Mouse (Mus musculus): ENCODE measurements around the gene Hcar2. TPM values are rescaled to one million over a fixed set of nuclear protein-coding genes. Genes with fewer than 3 reads are reported as not detected.

The Hcar2 gene
- total RNA-seq, 1 experiment from 2014 or later, result 9.5 TPM

DNA sequence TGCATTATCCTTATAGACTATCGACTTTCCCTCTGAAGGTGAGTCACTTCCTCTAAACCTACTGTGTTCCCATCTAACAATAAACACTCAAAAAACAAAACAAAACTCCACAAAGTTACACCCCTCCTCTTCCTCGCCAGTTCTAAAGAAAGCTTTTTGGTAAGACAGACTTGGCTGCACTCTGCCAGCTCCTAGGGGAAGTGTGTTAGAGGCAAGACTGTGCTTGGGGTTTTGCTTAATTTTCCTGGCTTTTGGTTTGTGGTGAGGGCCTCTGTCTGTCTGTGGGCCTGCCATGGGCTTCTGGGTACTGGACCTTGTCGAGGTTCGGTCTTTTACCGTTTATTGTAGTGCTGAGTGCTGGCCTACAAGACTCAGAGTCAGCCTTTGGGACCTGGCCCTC lies 8.9 kb upstream of the Hcar2 start:
- ATAC-seq (replicated peaks in 1 of 2; ENCODE audit: insufficient read depth in 1 of 2, low FRiP score in 2 of 2, low TSS enrichment in 1 of 2, low read depth in 1 of 2, poor library complexity in 2 of 2, severe bottlenecking in 2 of 2), result no peak

DNA sequence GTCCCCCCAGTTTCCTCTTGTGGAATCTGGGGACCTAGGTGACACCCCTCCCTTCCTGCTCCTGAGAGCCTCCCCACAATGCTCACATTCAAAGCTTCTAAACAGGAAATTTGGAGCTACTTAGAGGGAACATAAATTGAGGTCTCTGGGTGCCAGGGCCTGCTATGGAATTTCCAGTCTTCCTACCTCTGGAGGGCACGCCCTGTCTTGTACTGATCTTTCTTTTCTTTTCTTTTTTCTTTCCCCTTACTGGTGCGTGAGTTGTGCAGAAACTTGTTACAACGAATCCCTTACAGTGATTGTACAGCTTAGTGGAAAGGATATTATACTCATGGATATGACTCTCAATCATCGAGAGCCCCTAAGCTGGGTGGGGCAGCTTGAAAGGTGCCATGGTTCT lies 4.3 kb upstream of the Hcar2 start:
- ATAC-seq (replicated peaks in 1 of 2; ENCODE audit: insufficient read depth in 1 of 2, low FRiP score in 2 of 2, low TSS enrichment in 1 of 2, low read depth in 1 of 2, poor library complexity in 2 of 2, severe bottlenecking in 2 of 2), result no peak

DNA sequence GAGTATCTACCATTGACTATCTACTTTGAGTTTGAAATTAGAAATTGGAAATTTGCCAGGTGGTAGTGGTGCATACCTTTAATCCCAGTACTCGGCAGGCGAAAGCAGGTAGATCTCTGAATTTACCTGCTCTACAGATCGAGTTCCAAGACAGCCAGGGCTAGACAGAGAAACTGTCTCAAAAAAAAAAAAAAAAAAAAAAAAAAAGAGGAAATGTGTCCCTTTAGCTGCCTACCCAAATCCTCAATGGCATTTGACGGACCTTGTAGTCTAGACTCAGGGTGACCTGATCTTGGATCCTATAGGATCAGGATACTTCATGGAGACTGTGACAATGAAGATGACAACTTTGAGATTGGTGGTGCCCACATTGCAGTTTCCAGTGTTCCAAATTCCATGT lies 1.2 kb upstream of the Hcar2 start:
- ATAC-seq (replicated peaks in 1 of 2; ENCODE audit: insufficient read depth in 1 of 2, low FRiP score in 2 of 2, low TSS enrichment in 1 of 2, low read depth in 1 of 2, poor library complexity in 2 of 2, severe bottlenecking in 2 of 2), result no peak

DNA sequence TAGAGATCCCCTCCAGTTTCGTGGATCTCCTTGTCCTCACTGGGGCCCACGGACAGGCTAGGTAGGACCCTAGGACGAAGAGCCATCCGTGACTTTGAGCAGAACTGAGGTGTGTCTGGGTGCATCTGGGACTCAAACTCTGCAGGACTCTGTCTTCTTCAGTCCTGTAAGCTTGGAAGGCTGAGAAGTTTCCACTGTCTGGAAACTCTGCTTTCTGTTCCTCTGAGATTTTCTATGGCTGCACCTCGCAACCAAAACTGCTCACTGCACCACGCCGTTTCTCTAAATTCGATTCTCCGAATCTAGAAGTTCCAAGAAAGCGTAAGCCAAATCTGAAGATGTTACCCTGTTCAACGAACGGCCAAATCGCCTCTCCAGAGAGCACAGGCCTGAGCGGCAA lies 1.4 kb downstream of the Hcar2 start:
- ATAC-seq (replicated peaks in 1 of 2; ENCODE audit: insufficient read depth in 1 of 2, low FRiP score in 2 of 2, low TSS enrichment in 1 of 2, low read depth in 1 of 2, poor library complexity in 2 of 2, severe bottlenecking in 2 of 2), result no peak

DNA sequence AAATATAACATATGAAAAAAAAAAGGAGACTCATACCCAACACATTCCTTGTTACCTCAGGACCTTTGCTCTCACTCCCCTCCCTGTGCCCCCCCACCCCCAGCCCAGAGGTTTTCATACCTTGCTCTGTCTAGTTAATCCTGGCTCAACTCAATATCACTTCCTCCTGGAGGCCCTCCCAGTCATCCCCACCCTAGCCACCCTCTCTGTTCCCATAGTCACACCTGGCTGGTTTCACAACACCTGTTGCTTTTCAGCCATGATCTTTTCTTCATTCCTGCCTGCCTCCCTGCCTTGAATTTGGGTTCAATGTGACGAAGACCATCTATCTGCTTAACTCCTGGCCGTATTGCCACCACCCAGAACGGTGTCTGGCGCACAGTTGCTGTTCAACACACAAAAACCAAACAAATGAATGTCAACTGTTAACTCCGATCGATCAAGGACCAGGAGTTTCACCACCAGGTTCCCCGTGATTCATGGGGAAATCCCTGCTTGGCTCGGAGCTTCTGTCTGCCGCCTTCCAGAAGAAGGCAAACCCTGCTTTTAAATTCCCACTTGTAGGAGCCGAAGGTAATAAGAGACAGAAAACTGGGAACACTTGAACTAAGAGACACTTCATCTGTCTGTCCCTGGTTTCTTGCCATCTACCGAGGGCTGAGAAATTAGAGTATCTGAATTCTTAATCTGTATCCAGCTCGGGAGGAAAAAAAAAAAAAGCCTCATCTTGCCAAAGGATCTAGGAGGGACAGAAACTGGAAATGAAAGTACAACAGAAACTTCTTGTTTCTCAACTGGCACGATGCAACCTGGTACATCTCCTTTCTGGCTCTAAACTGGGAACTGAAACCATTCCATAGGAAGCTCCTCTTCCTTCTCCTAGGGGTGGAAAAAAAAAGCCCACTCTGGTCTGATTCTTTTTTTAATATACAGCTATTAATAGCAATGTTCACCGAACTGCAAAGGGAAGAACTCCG lies 2.6 kb downstream of the Hcar2 start:
- no peak for ATAC-seq (replicated peaks in 1 of 2; ENCODE audit: insufficient read depth in 1 of 2, low FRiP score in 2 of 2, low TSS enrichment in 1 of 2, low read depth in 1 of 2, poor library complexity in 2 of 2, severe bottlenecking in 2 of 2)

DNA sequence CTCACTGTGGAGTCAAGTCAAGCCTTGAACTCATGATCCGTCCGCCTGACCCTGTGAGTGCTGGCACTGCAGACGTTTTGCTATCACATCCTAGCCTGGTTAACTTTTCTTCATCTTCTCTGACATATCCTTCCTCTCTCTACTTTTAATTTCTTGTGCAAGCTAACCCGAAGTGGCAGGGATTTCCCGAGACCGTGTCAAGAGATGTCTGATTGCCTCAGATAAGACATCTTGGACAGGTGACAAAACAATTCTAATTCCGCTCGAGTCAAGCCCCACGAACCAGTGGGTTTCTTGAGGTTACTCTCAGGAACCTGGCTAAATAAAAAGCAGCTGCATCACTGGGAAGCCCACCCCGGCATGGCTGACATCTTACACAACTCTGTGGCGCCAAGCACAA lies 6.5 kb downstream of the Hcar2 start:
- ATAC-seq (replicated peaks in 1 of 2; ENCODE audit: insufficient read depth in 1 of 2, low FRiP score in 2 of 2, low TSS enrichment in 1 of 2, low read depth in 1 of 2, poor library complexity in 2 of 2, severe bottlenecking in 2 of 2), result peak; percentile 35 to 60; a peak in 3 of 4 replicates

DNA sequence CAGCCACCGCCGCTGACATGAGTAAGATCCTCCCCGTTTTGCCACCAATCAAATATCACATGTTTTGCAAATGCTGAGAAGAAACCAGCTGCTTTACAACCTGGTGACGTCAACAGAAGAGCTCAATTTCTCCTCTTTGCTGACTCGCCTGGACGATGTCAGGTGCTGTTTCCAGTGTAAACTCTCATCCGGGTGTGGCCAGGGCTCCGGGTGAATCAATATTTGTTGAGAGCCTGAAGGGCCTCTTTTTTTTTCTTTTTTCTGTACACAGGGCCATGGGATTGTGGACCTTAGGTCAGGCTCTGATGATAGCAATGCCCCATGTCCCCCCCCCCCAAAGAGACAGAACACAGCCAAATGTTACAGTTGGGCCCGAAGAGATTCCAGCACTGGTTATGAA lies 10.8 kb downstream of the Hcar2 start:
- no peak for ATAC-seq (replicated peaks in 1 of 2; ENCODE audit: insufficient read depth in 1 of 2, low FRiP score in 2 of 2, low TSS enrichment in 1 of 2, low read depth in 1 of 2, poor library complexity in 2 of 2, severe bottlenecking in 2 of 2)

DNA sequence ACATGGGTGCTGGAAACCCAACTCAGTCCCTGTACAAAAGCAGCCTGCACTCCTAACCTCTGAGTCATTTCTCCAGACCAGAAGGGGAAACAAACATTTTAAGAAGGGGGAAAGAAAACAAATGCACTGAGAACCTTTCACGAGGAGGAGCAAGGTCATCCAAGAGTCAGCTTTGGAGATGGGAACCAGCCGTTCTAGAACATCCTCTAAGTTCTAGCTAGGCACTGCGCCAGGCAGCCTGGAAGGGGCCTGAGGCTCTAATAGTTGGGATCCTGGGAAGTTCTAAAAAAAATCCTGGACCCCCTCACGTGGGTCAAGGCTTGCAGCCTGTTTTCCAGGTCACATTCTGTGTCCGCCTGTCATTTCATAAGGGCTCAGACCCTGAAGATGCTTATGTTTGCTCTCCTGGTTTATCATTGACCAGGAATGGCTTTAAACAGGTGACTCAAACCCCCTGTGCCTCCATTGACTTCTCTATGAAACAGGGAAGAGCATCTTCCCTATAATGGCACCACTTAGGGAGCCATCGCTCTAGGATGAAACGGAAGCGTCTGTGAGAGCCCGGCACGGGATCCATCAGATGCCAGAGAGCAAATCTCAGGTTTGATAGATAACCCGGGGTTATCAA lies 11.3 kb downstream of the Hcar2 start:
- no peak for ATAC-seq (replicated peaks in 1 of 2; ENCODE audit: insufficient read depth in 1 of 2, low FRiP score in 2 of 2, low TSS enrichment in 1 of 2, low read depth in 1 of 2, poor library complexity in 2 of 2, severe bottlenecking in 2 of 2)

DNA sequence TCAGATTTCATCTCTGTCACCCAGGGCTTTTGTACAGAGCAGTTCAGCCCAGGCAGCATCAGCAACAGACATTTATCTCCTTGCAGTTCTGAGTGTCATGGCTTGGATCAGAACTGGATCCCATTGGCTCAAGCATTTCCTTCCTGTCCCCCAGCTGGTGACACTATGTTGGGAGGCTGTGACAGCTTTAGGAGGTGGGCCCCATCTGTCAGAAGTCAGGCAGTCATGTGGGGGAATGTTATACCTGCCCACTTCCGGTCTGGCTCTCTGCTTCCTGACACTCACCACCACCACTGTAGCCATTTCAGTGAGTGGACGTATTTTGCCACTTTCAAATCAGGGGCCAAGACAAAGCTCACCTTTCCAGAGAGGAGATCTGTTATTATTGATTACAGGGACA lies 13.9 kb downstream of the Hcar2 start:
- peak; percentile 37 to 72; a peak in 3 of 4 replicates for ATAC-seq (replicated peaks in 1 of 2; ENCODE audit: insufficient read depth in 1 of 2, low FRiP score in 2 of 2, low TSS enrichment in 1 of 2, low read depth in 1 of 2, poor library complexity in 2 of 2, severe bottlenecking in 2 of 2)

DNA sequence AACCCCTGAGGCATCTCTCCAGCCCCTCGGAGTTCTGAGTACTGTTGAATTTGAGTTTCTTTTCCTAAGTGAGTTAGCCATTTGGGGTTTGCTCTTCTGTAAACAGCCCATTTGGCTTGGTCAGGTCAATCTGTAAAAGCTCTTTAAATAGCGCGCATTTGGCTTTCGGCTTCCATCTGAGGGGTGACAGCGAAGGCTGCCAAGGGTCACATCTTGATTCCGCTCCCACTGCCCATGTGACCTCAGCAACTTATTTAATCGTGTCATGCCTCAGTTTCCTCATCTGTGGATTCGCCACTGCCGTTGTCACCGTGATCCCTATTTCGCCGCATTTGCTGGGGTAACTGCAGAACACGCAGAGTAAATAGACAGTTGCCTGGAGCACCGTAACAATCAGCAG lies 21.0 kb downstream of the Hcar2 start:
- no peak for ATAC-seq (replicated peaks in 1 of 2; ENCODE audit: insufficient read depth in 1 of 2, low FRiP score in 2 of 2, low TSS enrichment in 1 of 2, low read depth in 1 of 2, poor library complexity in 2 of 2, severe bottlenecking in 2 of 2)

DNA sequence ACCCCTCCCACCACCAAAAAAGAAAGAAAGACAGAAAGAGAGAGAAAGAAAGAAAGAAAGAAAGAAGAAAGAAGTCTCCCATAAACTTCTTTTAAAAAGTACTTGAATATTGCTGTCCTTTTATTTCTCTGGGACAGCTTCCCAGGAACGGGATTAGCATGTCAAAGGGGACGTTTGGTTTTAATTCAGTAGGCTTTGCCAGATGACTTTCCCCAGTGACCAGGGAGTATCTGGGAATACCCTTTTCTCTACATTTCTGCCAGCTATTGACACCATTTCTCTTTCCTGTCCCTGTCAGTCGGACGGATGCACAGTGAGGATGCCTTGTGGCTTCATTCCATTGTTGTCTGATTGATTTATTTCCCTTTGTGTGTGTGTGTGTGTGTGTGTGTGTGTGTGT lies 21.5 kb downstream of the Hcar2 start:
- no peak for ATAC-seq (replicated peaks in 1 of 2; ENCODE audit: insufficient read depth in 1 of 2, low FRiP score in 2 of 2, low TSS enrichment in 1 of 2, low read depth in 1 of 2, poor library complexity in 2 of 2, severe bottlenecking in 2 of 2)

DNA sequence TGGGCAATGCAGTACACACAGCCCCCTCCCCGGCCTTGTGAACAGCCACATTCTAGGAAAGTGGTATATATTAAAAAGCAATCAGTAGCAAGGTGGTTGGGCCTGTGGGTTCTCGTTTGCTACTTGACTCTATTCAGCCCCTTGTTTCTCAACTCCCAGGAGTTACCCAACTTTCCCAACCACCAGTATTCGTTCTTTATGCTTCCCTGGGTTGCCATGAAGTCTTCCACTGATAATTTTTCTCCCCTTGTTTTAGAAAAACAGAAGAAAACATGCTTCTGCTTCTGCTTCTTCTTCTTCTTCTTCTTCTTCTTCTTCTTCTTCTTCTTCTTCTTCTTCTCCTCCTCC lies 22.4 kb downstream of the Hcar2 start:
- ATAC-seq (replicated peaks in 1 of 2; ENCODE audit: insufficient read depth in 1 of 2, low FRiP score in 2 of 2, low TSS enrichment in 1 of 2, low read depth in 1 of 2, poor library complexity in 2 of 2, severe bottlenecking in 2 of 2), result no peak

DNA sequence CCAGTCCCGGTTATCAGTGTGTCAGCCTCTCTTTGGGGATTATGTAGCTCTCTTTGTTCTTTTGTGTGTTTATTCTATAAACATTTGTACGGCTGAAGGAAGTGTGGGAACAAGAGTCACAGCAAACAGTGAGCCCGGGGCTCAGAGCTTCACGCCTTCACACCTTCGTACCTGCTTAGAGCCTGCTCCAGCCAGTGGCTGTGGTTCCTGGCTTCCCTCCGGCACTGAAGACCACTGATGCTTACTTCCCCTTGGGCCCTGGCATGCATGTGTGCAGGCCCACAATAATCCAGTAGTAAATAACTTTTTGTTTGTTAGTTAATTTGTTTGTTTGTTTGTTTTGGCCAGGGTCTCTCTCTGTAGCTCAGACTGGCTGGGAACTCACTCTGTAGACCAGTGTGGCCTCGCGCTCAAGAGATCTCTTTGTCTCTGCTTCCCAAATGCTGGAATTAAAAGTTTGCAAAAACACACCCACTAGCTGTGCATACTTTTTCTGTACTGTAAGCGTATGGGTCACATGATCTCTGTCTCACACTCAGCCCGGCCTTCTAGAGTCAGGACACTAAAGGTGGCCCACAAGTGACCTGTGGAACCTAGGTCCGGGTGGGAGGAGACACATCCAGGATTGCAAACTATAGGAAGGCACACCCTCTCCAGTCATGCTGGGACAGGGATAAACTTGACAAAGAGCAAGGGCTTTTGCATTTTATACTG lies 22.9 kb downstream of the Hcar2 start:
- ATAC-seq (replicated peaks in 1 of 2; ENCODE audit: insufficient read depth in 1 of 2, low FRiP score in 2 of 2, low TSS enrichment in 1 of 2, low read depth in 1 of 2, poor library complexity in 2 of 2, severe bottlenecking in 2 of 2), result no peak

DNA sequence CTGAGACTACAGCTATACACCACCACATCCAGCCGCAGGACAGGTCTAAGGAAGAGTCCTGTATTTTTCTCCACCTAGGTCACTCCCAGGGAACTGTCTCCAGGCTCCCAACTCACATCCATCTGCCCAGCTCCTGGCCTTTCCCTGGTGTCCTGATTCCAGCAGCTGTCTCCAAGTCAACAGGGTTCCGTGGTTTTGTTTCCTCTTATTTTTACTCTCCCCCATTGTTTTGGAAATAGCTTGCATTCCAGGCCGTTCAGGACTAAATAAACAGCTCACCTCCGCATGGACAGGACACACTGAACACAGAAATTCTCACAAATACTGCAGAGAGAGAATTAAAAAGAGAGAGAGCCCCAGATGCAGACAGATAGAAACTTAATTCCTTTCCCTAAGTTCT lies 27.9 kb downstream of the Hcar2 start:
- ATAC-seq (replicated peaks in 1 of 2; ENCODE audit: insufficient read depth in 1 of 2, low FRiP score in 2 of 2, low TSS enrichment in 1 of 2, low read depth in 1 of 2, poor library complexity in 2 of 2, severe bottlenecking in 2 of 2), result no peak

DNA sequence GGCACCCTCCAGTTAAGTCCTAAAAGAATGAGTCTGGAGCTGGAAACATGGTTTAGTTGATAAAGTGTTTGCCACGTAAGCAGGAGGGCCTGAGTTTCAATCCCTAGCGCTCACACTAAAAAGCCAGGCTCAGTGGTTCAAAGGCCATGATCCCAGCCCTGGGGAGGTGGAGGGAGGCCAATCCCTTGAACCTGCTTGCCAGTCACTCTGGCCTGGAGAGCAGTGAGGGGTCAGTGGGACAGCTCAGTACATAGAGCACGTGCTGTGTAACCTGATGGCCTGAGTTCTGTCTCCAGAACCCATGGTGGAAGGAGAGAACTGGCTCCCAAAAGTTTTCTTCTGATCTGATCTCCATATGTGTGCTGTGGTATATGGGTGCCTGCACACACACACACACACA lies 30.5 kb downstream of the Hcar2 start:
- no peak for ATAC-seq (replicated peaks in 1 of 2; ENCODE audit: insufficient read depth in 1 of 2, low FRiP score in 2 of 2, low TSS enrichment in 1 of 2, low read depth in 1 of 2, poor library complexity in 2 of 2, severe bottlenecking in 2 of 2)

DNA sequence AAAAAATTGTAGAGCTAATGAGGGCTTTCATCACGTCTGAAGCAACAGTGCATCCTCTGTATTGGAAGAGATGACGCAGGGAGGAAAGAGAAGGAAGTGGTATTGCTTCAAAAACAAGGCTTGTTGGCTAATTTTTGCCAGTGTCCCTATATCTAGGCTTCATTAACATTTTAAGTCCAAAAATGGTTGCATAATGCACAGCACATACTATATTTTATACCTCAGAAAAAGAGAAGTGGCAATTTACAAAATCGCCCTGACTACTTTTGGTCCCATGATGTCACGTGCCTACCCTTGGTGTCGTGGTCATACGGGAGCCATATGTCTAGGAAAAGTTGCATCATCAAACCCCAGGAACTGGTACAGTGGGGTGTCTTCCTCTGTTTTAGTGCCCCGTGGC lies 33.0 kb downstream of the Hcar2 start:
- peak; percentile 71 to 81; a peak in 3 of 4 replicates for ATAC-seq (replicated peaks in 1 of 2; ENCODE audit: insufficient read depth in 1 of 2, low FRiP score in 2 of 2, low TSS enrichment in 1 of 2, low read depth in 1 of 2, poor library complexity in 2 of 2, severe bottlenecking in 2 of 2)

DNA sequence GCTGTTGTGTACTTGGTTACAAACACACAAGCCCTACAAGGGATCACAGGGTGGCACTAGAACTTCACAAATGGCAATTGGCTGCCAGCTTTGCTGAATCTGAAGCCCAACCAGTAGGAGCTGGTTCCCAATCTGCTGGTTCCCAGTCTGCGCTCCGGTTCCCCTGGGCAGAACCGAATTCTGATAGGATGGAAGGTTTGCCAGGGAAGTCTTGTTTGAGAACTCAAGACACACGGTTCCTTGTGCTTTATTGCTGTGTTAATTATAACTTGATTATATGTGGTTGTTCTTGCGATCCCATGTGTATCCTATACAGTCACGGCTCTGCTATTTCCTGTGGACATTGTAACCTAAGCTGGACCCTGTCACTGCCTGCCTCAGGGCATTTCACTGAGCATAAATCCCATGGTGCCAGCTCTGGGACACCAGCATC lies 37.6 kb downstream of the Hcar2 start:
- no peak for ATAC-seq (replicated peaks in 1 of 2; ENCODE audit: insufficient read depth in 1 of 2, low FRiP score in 2 of 2, low TSS enrichment in 1 of 2, low read depth in 1 of 2, poor library complexity in 2 of 2, severe bottlenecking in 2 of 2)

DNA sequence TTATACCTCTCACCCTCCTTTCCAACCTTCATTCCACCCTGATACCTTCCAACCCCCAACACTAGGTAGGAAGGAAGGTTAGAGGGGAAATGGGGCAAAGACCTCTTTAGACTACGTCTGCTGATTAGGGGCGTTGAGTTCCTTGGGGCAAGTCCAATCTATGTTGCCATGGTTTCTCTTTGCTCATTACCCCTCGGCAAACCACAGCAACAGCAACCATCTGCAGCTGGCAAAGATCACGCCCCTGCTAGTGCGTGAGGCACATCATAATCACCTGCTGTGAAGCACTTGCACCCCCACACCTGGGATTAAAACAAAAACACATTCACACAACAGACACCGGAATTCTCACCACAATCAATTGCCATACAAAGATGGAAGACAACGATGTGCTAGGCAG lies 42.6 kb downstream of the Hcar2 start:
- no peak for ATAC-seq (replicated peaks in 1 of 2; ENCODE audit: insufficient read depth in 1 of 2, low FRiP score in 2 of 2, low TSS enrichment in 1 of 2, low read depth in 1 of 2, poor library complexity in 2 of 2, severe bottlenecking in 2 of 2)

Data from hematopoietic stem cell, adult 5-6 weeks (primary cell).